Mouse (Mus musculus) bone marrow macrophage, adult 2 months (primary cell): ENCODE data around the gene 2210011C24Rik. TPM values are rescaled to one million over a fixed set of nuclear protein-coding genes. Genes with fewer than 3 reads are reported as not detected.
A peak's percentile ranks its signal among the peaks of the same experiment; 100 is the strongest.

ENCODE experiments used
- H3K27ac ChIP-seq: 2 replicates; pipeline ENCODE4 v1.5.1; 2012; ENCODE audit warnings: low read depth, low read length; ENCODE audit not compliant: insufficient read depth
- H3K4me1 ChIP-seq: 2 replicates; pipeline ENCODE4 v1.6.1; 2012; ENCODE audit warnings: low read length; ENCODE audit not compliant: control insufficient read depth, insufficient read depth
- H3K4me3 ChIP-seq: 2 replicates; pipeline ENCODE4 v1.5.1; 2012; ENCODE audit warnings: mild to moderate bottlenecking, low read length, moderate library complexity; ENCODE audit not compliant: insufficient read depth
- CTCF ChIP-seq: IDR thresholded peaks from 2 replicates; pipeline ENCODE4 v1.5.1; 2012; ENCODE audit warnings: low read depth, mild to moderate bottlenecking, low read length, moderate library complexity
- POLR2A ChIP-seq: IDR thresholded peaks from 2 replicates; pipeline ENCODE4 v1.6.1; 2012; ENCODE audit warnings: mild to moderate bottlenecking, low read depth, low read length, borderline replicate concordance
- polyA plus RNA-seq: library from polyadenylated mRNA; stranded (reverse); fragments of >200 nt; gene quantifications from 2 replicates; pipeline ENCODE4 v1.2.4, GENCODE M21; 2012; ENCODE audit not compliant: missing spikeins, insufficient read depth, insufficient read length

The 2210011C24Rik gene
- polyA plus RNA-seq, 1 experiment, result 2.4 TPM

DNA sequence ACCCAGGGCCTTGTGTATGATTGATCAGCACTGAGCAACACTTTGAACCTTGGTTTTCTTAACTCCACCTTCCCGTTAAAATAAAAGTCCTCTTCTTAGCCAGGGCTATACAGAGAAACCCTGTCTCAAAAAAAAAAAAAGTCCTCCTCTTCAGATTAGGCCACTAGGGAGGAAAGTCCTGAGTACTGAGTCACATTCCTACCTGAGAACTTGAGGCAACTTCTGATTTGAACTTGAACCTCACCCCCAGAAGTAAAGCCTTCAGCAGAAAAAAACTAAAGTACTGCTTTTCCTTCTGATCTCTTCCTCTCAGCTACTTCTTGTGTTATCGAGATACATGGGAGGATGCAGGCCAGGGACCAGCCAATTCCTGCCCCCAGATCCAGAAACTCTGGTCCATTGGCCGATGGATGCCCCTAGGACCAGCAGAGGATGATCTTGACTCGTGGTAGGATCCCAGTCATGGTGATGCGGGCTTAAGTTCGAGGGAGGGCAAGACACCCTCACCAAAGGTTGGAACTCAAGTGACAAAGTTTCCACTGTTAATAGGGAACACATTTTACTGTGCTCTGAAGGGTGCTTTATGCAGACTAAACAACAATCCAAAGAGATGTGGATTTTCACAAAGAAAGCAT lies 8.2 kb downstream of the 2210011C24Rik start:
- TF ChIP-seq POLR2A, result no peak
- no peak for TF ChIP-seq CTCF
- H3K27ac ChIP-seq, result peak overlapping the region; percentile 75; the same call in 1 of the 2 replicates
- peaks cover 21% of the 10 kb centered on the region for H3K4me1 ChIP-seq
- H3K4me3 ChIP-seq, result peak overlapping the region; percentile 69

DNA sequence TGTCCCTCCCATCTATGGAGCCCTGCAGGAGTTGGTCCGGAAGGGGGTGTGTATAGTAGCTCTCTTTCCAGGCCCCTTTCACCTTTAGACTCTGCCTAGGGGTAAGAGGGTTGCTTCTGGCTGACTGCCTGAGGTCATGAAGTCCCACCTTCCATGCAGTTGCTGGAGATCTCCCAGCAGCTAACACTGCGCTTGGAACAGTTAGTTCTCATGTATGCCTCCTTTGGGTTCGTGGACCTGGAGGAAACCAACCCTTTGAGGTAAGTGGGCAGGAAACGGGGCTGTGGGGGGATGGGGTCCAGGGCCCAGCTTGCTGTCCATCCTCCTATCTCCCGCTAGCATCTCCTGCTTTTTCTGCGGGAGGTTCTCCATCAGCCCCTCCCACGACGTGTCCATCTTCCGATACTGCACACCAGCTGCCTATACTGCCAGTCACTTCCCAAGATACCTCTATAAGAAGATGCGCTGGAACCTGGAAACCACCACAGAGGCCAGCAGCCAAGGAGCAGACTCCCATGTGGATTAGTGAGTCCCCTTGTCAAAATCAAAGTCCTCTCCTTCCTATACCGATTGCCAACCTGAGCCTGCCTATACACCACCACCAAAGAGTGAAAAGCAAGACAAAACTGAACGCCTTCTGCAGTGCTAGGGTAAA lies 8.9 kb downstream of the 2210011C24Rik start:
- TF ChIP-seq CTCF, result no peak
- TF ChIP-seq POLR2A, result no peak
- no peak overlapping the region for H3K4me3 ChIP-seq
- H3K27ac ChIP-seq, result no peak overlapping the region
- H3K4me1 ChIP-seq, result peaks cover 21% of the 10 kb centered on the region

DNA sequence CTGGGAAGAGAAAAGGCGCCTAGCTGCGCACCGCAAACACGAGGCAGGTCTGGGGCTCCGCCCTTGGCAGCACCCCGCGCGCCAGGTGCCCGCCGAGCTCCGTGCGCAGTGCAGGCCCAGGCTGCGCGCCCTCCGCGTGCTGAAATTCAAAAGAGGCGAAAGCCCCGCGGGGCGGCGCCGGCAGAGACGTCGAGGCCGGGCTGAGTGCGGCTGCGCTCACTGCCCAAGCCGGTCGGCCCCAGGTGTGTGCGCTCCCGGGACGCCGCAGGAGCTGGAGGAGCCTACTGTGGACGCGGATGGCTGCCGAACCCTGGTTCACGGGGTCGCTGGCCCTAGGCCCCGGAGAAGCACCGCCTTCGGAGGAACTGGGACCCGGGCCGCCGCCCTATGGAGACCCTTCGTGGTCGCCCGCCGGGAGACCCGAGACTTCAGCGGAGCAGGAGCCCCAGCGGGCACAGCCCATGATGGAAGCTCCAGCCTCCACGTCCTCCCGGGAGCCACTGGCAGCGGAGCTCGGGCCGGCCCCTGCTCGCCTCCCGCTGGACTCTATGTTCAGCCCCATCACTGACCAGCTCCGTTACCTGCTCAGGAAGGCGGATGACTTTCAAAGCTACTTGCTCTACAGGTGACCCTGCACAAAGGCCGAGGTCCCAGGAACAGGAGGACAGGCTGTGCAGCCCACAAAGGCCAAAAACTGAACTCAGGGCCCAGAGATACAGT lies 10.5 kb downstream of the 2210011C24Rik start, which contains the start of gene 1700067K01Rik:
Gene 1700067K01Rik (plus strand): TSS at position 222 of the 720 bp plus-strand sequence.
- Histone ChIP-seq H3K4me3 (no peak within 1 kb of the TSS), H3K27ac (no peak within 1 kb of the TSS), H3K4me1 (peaks cover 21% of the 10 kb centered on the region)
- TF ChIP-seq CTCF (no peak), POLR2A (no peak)

DNA sequence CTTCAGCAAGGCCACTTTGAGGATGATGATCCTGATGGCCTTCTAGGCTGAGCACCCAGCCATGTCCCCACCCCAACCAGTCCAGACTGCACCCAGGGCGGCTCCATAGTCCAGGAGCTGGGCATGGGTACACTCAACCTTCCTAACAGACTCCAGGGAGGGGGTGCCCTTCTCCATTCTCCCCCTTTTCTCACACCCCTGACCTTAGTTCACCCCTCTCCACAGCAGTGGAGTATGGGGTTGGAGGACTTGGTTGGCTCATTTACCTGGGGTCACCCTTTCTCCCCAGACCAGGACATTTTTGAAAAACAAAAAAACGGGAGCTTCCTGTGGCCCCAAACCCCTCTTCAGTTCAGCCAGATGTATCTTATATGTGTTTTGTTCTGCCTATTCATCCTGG lies 12.1 kb downstream of the 2210011C24Rik start:
- TF ChIP-seq POLR2A (no peak), CTCF (no peak)
- peaks cover 14% of the 10 kb centered on the region for H3K4me1 ChIP-seq
- H3K27ac ChIP-seq, result no peak overlapping the region
- no peak overlapping the region for H3K4me3 ChIP-seq

DNA sequence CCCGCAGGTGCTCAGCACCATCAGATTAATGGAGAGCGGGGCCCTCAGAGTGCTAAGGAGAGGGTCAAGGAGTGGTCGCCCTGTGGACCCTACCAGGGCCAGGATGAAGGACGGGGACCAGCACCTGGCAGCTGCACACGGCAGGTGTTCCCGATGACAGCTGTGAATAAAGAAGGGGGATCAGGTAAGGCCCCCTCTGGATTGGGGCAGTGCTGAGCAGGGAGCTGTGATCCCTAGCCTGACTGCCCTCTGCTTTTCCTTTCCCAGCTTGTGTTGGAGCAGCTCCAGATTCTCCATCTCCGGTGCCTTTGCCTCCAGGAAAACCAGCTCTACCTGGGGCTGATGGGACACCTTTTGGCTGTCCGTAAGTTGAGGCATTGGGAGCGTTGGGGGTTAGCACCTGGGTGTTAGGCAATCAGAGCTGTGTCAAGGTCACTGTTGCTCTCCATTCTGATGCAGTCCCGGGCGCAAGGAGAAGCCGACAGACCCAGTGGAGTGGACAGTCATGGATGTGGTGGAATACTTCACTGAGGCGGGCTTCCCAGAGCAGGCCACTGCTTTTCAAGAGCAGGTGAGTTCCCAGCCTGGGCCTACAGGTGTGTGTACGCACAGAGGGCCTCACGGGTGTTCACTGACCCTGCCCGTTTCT lies 12.8 kb downstream of the 2210011C24Rik start:
- Histone ChIP-seq H3K4me3 (peak overlapping the region; percentile 67), H3K27ac (no peak overlapping the region), H3K4me1 (peaks cover 20% of the 10 kb centered on the region)
- TF ChIP-seq POLR2A, result no peak
- TF ChIP-seq CTCF, result no peak

DNA sequence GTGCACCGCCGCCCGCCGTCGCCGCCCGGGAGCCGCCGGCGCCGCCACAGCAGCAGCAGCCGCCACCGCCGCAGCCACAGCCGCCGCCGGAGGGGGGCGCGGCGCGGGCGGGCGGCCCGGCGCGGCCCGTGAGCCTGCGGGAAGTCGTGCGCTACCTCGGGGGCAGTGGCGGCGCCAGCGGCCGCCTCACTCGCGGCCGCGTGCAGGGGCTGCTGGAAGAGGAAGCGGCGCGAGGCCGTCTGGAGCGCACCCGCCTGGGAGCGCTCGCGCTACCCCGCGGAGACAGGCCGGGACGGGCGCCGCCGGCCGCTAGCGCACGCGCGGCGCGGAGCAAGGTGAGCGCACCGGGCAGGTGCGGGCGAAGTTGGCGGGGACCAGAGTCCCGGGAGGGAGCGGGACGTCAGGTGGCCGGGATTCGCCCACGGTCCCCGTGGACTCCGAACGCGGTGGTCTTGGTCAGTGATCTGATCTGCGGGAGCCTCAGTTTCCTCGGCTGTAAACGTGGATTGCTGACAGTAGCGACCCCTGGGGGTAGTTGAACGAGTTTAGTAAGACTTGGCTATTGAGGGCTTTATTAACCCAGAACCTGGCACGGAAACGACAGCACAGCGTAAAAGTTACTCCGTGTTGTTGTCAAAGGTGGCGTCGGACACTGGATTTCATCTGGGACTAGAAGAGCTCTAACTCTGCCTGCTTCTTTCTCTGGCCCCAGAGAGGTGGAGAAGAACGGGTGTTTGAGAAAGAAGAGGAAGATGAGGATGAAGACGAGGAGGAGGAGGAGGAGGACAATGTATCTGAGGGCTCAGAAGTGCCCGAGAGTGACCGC lies 13.5 kb downstream of the 2210011C24Rik start:
- peak overlapping the region; percentile 55 for H3K27ac ChIP-seq
- peaks cover 23% of the 10 kb centered on the region for H3K4me1 ChIP-seq
- peak overlapping the region; percentile 67 for H3K4me3 ChIP-seq
- TF ChIP-seq POLR2A (no peak), CTCF (no peak; the same call in 1 of the 2 replicates)

DNA sequence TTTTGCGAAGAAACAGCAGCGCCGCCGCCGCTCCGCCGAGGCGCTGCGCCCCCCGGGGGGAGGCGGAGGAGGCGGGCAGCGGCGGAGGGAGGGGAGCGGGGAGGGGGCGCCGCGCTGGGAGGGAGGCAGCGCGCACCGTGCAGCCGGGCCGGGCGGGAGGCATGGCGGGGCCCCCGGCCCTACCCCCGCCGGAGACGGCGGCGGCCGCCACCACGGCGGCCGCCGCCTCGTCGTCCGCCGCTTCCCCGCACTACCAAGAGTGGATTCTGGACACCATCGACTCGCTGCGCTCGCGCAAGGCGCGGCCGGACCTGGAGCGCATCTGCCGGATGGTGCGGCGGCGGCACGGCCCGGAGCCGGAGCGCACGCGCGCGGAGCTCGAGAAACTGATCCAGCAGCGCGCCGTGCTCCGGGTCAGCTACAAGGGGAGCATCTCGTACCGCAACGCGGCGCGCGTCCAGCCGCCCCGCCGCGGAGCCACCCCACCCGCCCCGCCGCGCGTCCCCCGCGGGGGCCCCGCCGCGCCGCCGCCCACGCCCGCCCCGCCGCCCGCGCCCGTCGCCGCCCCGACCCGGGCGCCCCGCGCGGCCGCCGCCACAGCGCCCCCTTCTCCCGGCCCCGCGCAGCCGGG lies 14.3 kb downstream of the 2210011C24Rik start, which contains the start of gene Samd1:
Gene Samd1 (plus strand): TSS at position 162 of the 631 bp plus-strand sequence.
- Histone ChIP-seq H3K27ac (peak within 1 kb of the TSS; percentile 77), H3K4me3 (peak within 1 kb of the TSS; percentile 76), H3K4me1 (peaks cover 21% of the 10 kb centered on the region)
- no peak for TF ChIP-seq CTCF
- TF ChIP-seq POLR2A, result no peak

DNA sequence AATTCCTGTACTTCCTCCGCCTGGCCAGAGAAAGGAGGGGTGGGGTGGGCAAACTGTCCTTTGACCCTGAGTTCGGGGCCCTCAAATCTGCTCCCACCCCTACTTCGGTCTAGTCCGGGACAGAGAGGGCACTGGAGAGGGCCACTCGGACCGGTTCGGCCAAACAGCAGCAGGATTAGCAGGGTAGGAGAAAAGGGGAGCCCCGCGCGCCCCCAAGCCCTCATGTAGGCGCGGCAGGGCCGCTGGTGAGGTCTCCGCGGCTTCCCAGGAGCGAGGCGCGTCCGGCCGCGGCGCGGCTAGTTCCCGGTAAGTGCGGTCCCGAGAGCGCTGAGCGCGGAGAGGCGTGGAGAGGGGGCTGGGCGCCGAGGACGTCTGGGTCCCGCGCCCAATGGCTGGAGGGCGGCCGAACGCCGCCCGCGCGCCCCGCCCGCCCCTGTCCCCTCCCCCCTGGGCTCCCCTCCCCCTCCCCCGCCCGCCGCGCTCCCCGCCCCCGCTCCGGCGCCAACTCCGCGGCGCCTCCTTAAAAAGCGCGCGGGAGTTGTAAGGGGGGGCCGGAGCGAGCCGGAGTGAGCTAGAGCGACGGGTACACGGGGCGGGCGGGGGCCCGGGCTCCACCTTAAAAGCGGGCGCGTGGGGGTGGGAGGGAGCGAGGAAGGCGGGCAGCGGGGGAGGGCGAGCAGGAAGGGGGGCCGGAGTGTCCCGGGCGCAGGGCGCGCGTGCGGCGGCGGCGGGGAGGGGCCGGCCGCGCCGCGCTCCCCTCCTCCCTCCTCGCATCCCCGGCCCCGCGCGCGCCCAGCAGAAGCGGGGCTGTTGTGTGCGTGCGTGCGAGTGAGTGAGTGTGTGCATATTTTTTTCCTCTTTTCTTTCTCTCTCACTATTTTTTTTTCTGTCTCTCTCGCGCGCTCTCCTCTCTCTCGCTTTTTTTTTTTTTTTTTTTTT lies 15.1 kb downstream of the 2210011C24Rik start:
- no peak for TF ChIP-seq CTCF
- TF ChIP-seq POLR2A, result peak; percentile 7; the same call in 1 of the 2 replicates
- Histone ChIP-seq H3K4me1 (peaks cover 21% of the 10 kb centered on the region), H3K27ac (peak overlapping the region; percentile 77), H3K4me3 (peak overlapping the region; percentile 76)
